Mouse (Mus musculus): ENCODE measurements around the gene Zfp787. TPM values are rescaled to one million over a fixed set of nuclear protein-coding genes. Genes with fewer than 3 reads are reported as not detected.
"Not testable (repeated sequence)": the region's sequence is repeated elsewhere in the genome, so short reads cannot be mapped to it uniquely, and the experiment has no call there.

Gene Zfp787
- polyA plus RNA-seq, 1 experiment from 2014 or later, result 10.0 TPM

GRCm38 (mm10) chr7:6121128-6121527 is 34.7 kb downstream of the Zfp787 start:
- H3K4me1 ChIP-seq (ENCODE audit: control insufficient read depth, low read depth, low read length); H3K9me3 ChIP-seq (replicated peaks; ENCODE audit: control insufficient read depth, low read length); H3K4me2 ChIP-seq (ENCODE audit: low read depth, low read length); H3K27me3 ChIP-seq (ENCODE audit: control insufficient read depth, insufficient read depth, low read depth, low read length); ATAC-seq (ENCODE audit: low read depth); H3K9ac ChIP-seq (ENCODE audit: low read depth, low read length); H3K4me3 ChIP-seq (ENCODE audit: low read depth, low read length); H3K27ac ChIP-seq (ENCODE audit: low read length); H3K36me3 ChIP-seq (ENCODE audit: control insufficient read depth, insufficient read depth): not testable (repeated sequence)
- 59% methylated on average over 1 of the region's 1 CpGs for WGBS (ENCODE audit: insufficient replicate concordance)

GRCm38 (mm10) chr7:6120104-6120503 is 35.7 kb downstream of the Zfp787 start:
- ATAC-seq (ENCODE audit: low read depth); H3K36me3 ChIP-seq (ENCODE audit: control insufficient read depth, insufficient read depth); H3K27me3 ChIP-seq (ENCODE audit: control insufficient read depth, insufficient read depth, low read depth, low read length); H3K27ac ChIP-seq (ENCODE audit: low read length); H3K9ac ChIP-seq (ENCODE audit: low read depth, low read length); H3K4me2 ChIP-seq (ENCODE audit: low read depth, low read length); H3K4me3 ChIP-seq (ENCODE audit: low read depth, low read length); H3K4me1 ChIP-seq (ENCODE audit: control insufficient read depth, low read depth, low read length); H3K9me3 ChIP-seq (replicated peaks; ENCODE audit: control insufficient read depth, low read length): not testable (repeated sequence)
- 60% methylated on average over 2 of the region's 2 CpGs for WGBS (ENCODE audit: insufficient replicate concordance)

DNA sequence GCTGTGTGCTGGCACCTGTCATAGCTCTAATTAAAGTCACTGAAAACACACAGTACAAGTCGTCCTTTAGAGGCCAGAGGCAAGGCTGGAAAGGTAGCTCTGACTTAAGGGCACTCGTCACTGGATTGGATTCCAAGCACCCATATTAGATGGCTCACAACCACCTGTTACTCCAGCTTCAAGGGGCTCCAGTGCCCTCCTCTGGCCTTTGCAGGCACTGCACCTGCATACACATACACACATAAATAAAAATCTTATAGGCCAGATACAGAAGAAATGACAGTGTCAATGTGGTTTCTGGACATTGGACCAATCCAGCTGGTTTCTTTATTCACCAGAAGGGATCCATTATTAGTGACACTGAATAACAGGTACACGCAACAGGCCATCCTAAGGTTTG is 36.3 kb downstream of the Zfp787 start:
- Histone ChIP-seq H3K27me3 (ENCODE audit: control insufficient read depth, insufficient read depth, low read depth, low read length) (no peaks in the 10 kb centered on the region), H3K9ac (ENCODE audit: low read depth, low read length) (no peak overlapping the region), H3K9me3 (replicated peaks; ENCODE audit: control insufficient read depth, low read length) (no peaks in the 10 kb centered on the region), H3K4me2 (ENCODE audit: low read depth, low read length) (no peak overlapping the region), H3K36me3 (ENCODE audit: control insufficient read depth, insufficient read depth) (no peaks in the 10 kb centered on the region), H3K27ac (ENCODE audit: low read length) (no peak overlapping the region), H3K4me3 (ENCODE audit: low read depth, low read length) (no peak overlapping the region), H3K4me1 (ENCODE audit: control insufficient read depth, low read depth, low read length) (no peaks in the 10 kb centered on the region)
- 40% methylated on average over 3 of the region's 3 CpGs for WGBS (ENCODE audit: insufficient replicate concordance)
- ATAC-seq (ENCODE audit: low read depth), result no peak

Other genes with a start within 250 kb of the Zfp787 start
- gene Vmn1r65, start 145.0 kb downstream of the Zfp787 start, polyA plus RNA-seq (2015; fragmentation: Nextera tagmentation; extraction: Ambion mirVana), result not detected in 2 replicates
- gene Nlrp4c, start 110.8 kb downstream of the Zfp787 start, polyA plus RNA-seq (2015; fragmentation: Nextera tagmentation; extraction: Ambion mirVana), result not detected in 2 replicates
- gene Zfp444, start 16.2 kb upstream of the Zfp787 start, polyA plus RNA-seq (2015; fragmentation: Nextera tagmentation; extraction: Ambion mirVana), result 16.1 and 16.6 TPM in 2 replicates
- not detected in 2 replicates for gene Galp, start 41.1 kb upstream of the Zfp787 start, polyA plus RNA-seq (2015; fragmentation: Nextera tagmentation; extraction: Ambion mirVana)
- not detected in 2 replicates for gene Zscan5b, start 66.3 kb upstream of the Zfp787 start, polyA plus RNA-seq (2015; fragmentation: Nextera tagmentation; extraction: Ambion mirVana)
- not detected in 2 replicates for gene Epp13, start 96.7 kb upstream of the Zfp787 start, polyA plus RNA-seq (2015; fragmentation: Nextera tagmentation; extraction: Ambion mirVana)
- gene Zfp667, start 130.6 kb upstream of the Zfp787 start, polyA plus RNA-seq (2015; fragmentation: Nextera tagmentation; extraction: Ambion mirVana), result 3.6 and 4.4 TPM in 2 replicates
- 0.45 and 0.89 TPM in 2 replicates for gene Zfp583, start 175.3 kb upstream of the Zfp787 start, polyA plus RNA-seq (2015; fragmentation: Nextera tagmentation; extraction: Ambion mirVana)
- gene Gm3854, start 187.8 kb upstream of the Zfp787 start, polyA plus RNA-seq (2015; fragmentation: Nextera tagmentation; extraction: Ambion mirVana), result 0.11 and 0.13 TPM in 2 replicates
- 0.84 TPM in 2 replicates for gene Zfp78, start 207.3 kb upstream of the Zfp787 start, polyA plus RNA-seq (2015; fragmentation: Nextera tagmentation; extraction: Ambion mirVana)
- 1.2 and 1.3 TPM in 2 replicates for gene Zfp28, start 227.3 kb upstream of the Zfp787 start, polyA plus RNA-seq (2015; fragmentation: Nextera tagmentation; extraction: Ambion mirVana)
- not detected in 2 replicates for gene Smim17, start 242.7 kb upstream of the Zfp787 start, polyA plus RNA-seq (2015; fragmentation: Nextera tagmentation; extraction: Ambion mirVana)

Data from liver, embryonic 16.5 days (tissue).